Mouse (Mus musculus) stomach, postnatal 0 days (tissue): Measurements from ENCODE around the gene Col9a1. TPM values are rescaled to one million over a fixed set of nuclear protein-coding genes. Genes with fewer than 3 reads are reported as not detected.

Experiments used
- ATAC-seq: fragments of 200-750 bp; cut with Nextera tagmentation; 2 replicates; pipeline ENCODE4 v1.8.0; 2017; ENCODE audit not compliant: low FRiP score, low TSS enrichment
- DNase-seq: peaks from one replicate; pipeline ENCODE4 v3.0.0-alpha.2; 2016; ENCODE audit warnings: low spot score
- H3K27ac ChIP-seq: fragments of 300-500 bp; sonication (generic); replicated peaks from 2 replicates; pipeline ENCODE4 v1.5.1; 2014; ENCODE audit warnings: mild to moderate bottlenecking, control low read depth
- H3K27me3 ChIP-seq: fragments of 300-500 bp; sonication (generic); 2 replicates; pipeline ENCODE4 v1.6.1; 2014; ENCODE audit warnings: low read length; ENCODE audit not compliant: control insufficient read depth, insufficient read depth
- H3K36me3 ChIP-seq: fragments of 300-500 bp; sonication (generic); 2 replicates; pipeline ENCODE4 v1.6.1; 2014; ENCODE audit warnings: low read length, mixed read lengths; ENCODE audit not compliant: control insufficient read depth, insufficient read depth
- H3K4me1 ChIP-seq: fragments of 300-500 bp; sonication (generic); replicated peaks from 2 replicates; pipeline ENCODE4 v1.6.1; 2014; ENCODE audit warnings: antibody characterized with exemption; ENCODE audit not compliant: control insufficient read depth, insufficient read depth
- H3K4me2 ChIP-seq: fragments of 300-500 bp; sonication (generic); replicated peaks from 2 replicates; pipeline ENCODE4 v1.6.1; 2014; ENCODE audit warnings: low read depth, mild to moderate bottlenecking, control low read depth, moderate library complexity
- H3K4me3 ChIP-seq: fragments of 300-500 bp; sonication (generic); 2 replicates; pipeline ENCODE4 v1.5.1; 2014; ENCODE audit warnings: low read depth, low read length, control low read depth
- H3K9ac ChIP-seq: fragments of 300-500 bp; sonication (generic); 2 replicates; pipeline ENCODE4 v1.6.1; 2014; ENCODE audit warnings: mild to moderate bottlenecking, low read length, control low read depth, mixed read lengths
- H3K9me3 ChIP-seq: fragments of 300-500 bp; sonication (generic); 2 replicates; pipeline ENCODE4 v1.6.1; 2016; ENCODE audit warnings: low read length; ENCODE audit not compliant: control insufficient read depth
- CTCF ChIP-seq: IDR thresholded peaks from 2 replicates; pipeline ENCODE4 v1.5.1; 2016; ENCODE audit warnings: antibody characterized with exemption, low read depth, mild to moderate bottlenecking, moderate library complexity
- EP300 ChIP-seq: optimal IDR thresholded peaks from 2 replicates; pipeline ENCODE3; 2016; ENCODE audit warnings: antibody characterized with exemption
- WGBS: fragments of 180-500 bp; shearing (Covaris S2); extraction: QIAGEN DNeasy Blood & Tissue Kit; methylation state at CpG from one replicate; pipeline ENCODE4 v1.1.7; 2014; 5-methylcytosine and 5-hydroxymethylcytosine counted together
- polyA plus RNA-seq: library from polyadenylated mRNA; unstranded; fragments of >200 nt; fragmentation: Nextera tagmentation; extraction: Ambion mirVana; gene quantifications from 2 replicates; pipeline ENCODE4 v1.2.1, GENCODE M21; 2015

The Col9a1 gene
- polyA plus RNA-seq, 1 experiment from 2014 or later = 0.32 TPM

- WGBS = 75% methylated on average over 8 of the region's 8 CpGs
- no peaks in the 10 kb centered on the region for H3K4me1 ChIP-seq
- TF ChIP-seq CTCF (no peak), EP300 (no peak)
Measured at GRCm38 (mm10) chr1:24143504-24143903, 33.9 kb upstream of the Col9a1 start.

GRCm38 (mm10) chr1:24157751-24158150 is 19.7 kb upstream of the Col9a1 start:
- H3K27me3 ChIP-seq = no peaks in the 10 kb centered on the region
- H3K27ac ChIP-seq = no peak overlapping the region
- WGBS = 85% methylated on average over 5 of the region's 5 CpGs
- no peaks in the 10 kb centered on the region for H3K36me3 ChIP-seq
- no peak for ATAC-seq
- H3K4me1 ChIP-seq = no peaks in the 10 kb centered on the region
- no peak overlapping the region for H3K4me3 ChIP-seq
- H3K9ac ChIP-seq = no peak overlapping the region
- DNase-seq = no peak
- H3K4me2 ChIP-seq = no peak overlapping the region
- no peaks in the 10 kb centered on the region for H3K9me3 ChIP-seq
- TF ChIP-seq CTCF (no peak), EP300 (no peak)

More at GRCm38 (mm10) chr1:24143504-24143903, 33.9 kb upstream of the Col9a1 start:
- DNase-seq = no peak
- H3K27ac ChIP-seq = no peak overlapping the region
- no peaks in the 10 kb centered on the region for H3K27me3 ChIP-seq
- H3K4me3 ChIP-seq = no peak overlapping the region
- no peak overlapping the region for H3K4me2 ChIP-seq
- no peak overlapping the region for H3K9ac ChIP-seq
- H3K9me3 ChIP-seq = no peaks in the 10 kb centered on the region
- ATAC-seq = no peak
- H3K36me3 ChIP-seq = no peaks in the 10 kb centered on the region

DNA sequence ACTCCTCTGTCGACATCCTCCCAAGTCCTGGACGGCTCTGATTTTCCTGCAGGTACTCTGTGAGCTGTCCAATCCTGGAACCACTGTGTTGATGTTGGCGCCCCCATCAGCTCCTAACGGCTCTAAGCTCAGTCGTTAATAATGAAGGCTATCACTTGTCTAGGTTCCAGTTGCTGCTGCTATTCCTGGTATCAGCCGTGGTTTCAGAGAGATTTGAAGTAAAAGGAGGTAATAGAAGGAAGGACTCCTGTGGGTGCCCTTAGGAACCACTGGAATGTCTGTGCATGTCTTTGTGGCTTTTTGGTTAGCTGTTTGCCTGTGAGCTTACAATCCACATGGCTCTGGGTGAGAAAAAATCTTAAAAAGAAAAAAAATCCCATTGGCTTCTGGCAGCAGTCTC is 8.0 kb upstream of the Col9a1 start:
- TF ChIP-seq CTCF (no peak), EP300 (no peak)
- no peaks in the 10 kb centered on the region for H3K4me1 ChIP-seq
- DNase-seq (no peak), ATAC-seq (no peak)
- H3K9me3 ChIP-seq = no peaks in the 10 kb centered on the region
- WGBS = 34% methylated on average over 6 of the region's 6 CpGs
- no peak overlapping the region for H3K4me2 ChIP-seq
- no peaks in the 10 kb centered on the region for H3K36me3 ChIP-seq
- no peak overlapping the region for H3K4me3 ChIP-seq
- no peaks in the 10 kb centered on the region for H3K27me3 ChIP-seq
- no peak overlapping the region for H3K9ac ChIP-seq
- H3K27ac ChIP-seq = no peak overlapping the region

- WGBS = 4% methylated on average over 4 of the region's 4 CpGs
- Histone ChIP-seq H3K9ac (no peak overlapping the region), H3K4me1 (no peaks in the 10 kb centered on the region), H3K27me3 (no peaks in the 10 kb centered on the region), H3K27ac (no peak overlapping the region), H3K4me3 (no peak overlapping the region), H3K4me2 (no peak overlapping the region), H3K9me3 (no peaks in the 10 kb centered on the region), H3K36me3 (no peaks in the 10 kb centered on the region)
- ATAC-seq = no peak
- TF ChIP-seq EP300 (no peak), CTCF (peak; percentile 88)
- peak; percentile 51 for DNase-seq
Measured at GRCm38 (mm10) chr1:24171205-24171866, 6.1 kb upstream of the Col9a1 start.

GRCm38 (mm10) chr1:24171898-24172297 is 5.5 kb upstream of the Col9a1 start:
- Histone ChIP-seq H3K27ac (no peak overlapping the region), H3K36me3 (no peaks in the 10 kb centered on the region), H3K4me2 (no peak overlapping the region), H3K4me1 (no peaks in the 10 kb centered on the region), H3K9me3 (no peaks in the 10 kb centered on the region), H3K9ac (no peak overlapping the region), H3K27me3 (no peaks in the 10 kb centered on the region), H3K4me3 (no peak overlapping the region)
- ATAC-seq (no peak), DNase-seq (no peak)
- no peak for TF ChIP-seq CTCF
- no peak for TF ChIP-seq EP300
- 32% methylated on average over 1 of the region's 1 CpGs for WGBS

- 45% methylated on average over 3 of the region's 3 CpGs for WGBS
Measured at GRCm38 (mm10) chr1:24172656-24173055, 4.8 kb upstream of the Col9a1 start.

More at GRCm38 (mm10) chr1:24172656-24173055, 4.8 kb upstream of the Col9a1 start:
- no peak for TF ChIP-seq EP300
- no peak for TF ChIP-seq CTCF
- ATAC-seq (no peak), DNase-seq (no peak)
- no peaks in the 10 kb centered on the region for H3K9me3 ChIP-seq
- no peaks in the 10 kb centered on the region for H3K4me1 ChIP-seq
- H3K27me3 ChIP-seq = no peaks in the 10 kb centered on the region
- H3K36me3 ChIP-seq = no peaks in the 10 kb centered on the region
- H3K27ac ChIP-seq = no peak overlapping the region
- H3K4me2 ChIP-seq = no peak overlapping the region
- no peak overlapping the region for H3K4me3 ChIP-seq
- no peak overlapping the region for H3K9ac ChIP-seq
